Mouse (Mus musculus) stomach, embryonic 15.5 days (tissue): ENCODE data around the gene Ccdc36. TPM values are rescaled to one million over a fixed set of nuclear protein-coding genes. Genes with fewer than 3 reads are reported as not detected.
A peak's percentile ranks its signal among the peaks of the same experiment; 100 is the strongest.

Source experiments
- ATAC-seq: fragments of 200-750 bp; cut with Nextera tagmentation; 2 replicates; pipeline ENCODE4 v1.8.0; 2017; ENCODE audit warnings: low read depth, moderate number of reproducible peaks, moderate TSS enrichment; ENCODE audit not compliant: insufficient read depth, low FRiP score
- H3K27ac ChIP-seq: fragments of 300-500 bp; sonication (generic); 2 replicates; pipeline ENCODE4 v1.5.1; 2015; ENCODE audit warnings: mild to moderate bottlenecking, inconsistent platforms
- H3K27me3 ChIP-seq: fragments of 300-500 bp; sonication (generic); replicated peaks from 2 replicates; pipeline ENCODE4 v1.6.1; 2015; ENCODE audit warnings: inconsistent platforms
- H3K36me3 ChIP-seq: fragments of 300-500 bp; sonication (generic); 2 replicates; pipeline ENCODE4 v1.6.1; 2015; ENCODE audit warnings: inconsistent platforms
- H3K4me1 ChIP-seq: fragments of 300-500 bp; sonication (generic); 2 replicates; pipeline ENCODE4 v1.6.1; 2015; ENCODE audit warnings: inconsistent platforms
- H3K4me2 ChIP-seq: fragments of 300-500 bp; sonication (generic); 2 replicates; pipeline ENCODE4 v1.6.1; 2015; ENCODE audit warnings: mild to moderate bottlenecking, inconsistent platforms
- H3K4me3 ChIP-seq: fragments of 300-500 bp; sonication (generic); replicated peaks from 2 replicates; pipeline ENCODE4 v1.5.1; 2015; ENCODE audit warnings: inconsistent platforms
- H3K9ac ChIP-seq: fragments of 300-500 bp; sonication (generic); 2 replicates; pipeline ENCODE4 v1.6.1; 2015; ENCODE audit warnings: inconsistent platforms
- H3K9me3 ChIP-seq: fragments of 300-500 bp; sonication (generic); 2 replicates; pipeline ENCODE4 v1.6.1; 2016; ENCODE audit warnings: inconsistent platforms
- WGBS: fragments of 180-500 bp; shearing (Covaris S2); methylation state at CpG from one replicate; pipeline ENCODE4 v1.1.7; 2015; 5-methylcytosine and 5-hydroxymethylcytosine counted together
- polyA plus RNA-seq: library from polyadenylated mRNA; unstranded; fragments of >200 nt; fragmentation: Nextera tagmentation; extraction: Ambion mirVana; gene quantifications from 2 replicates; pipeline ENCODE4 v1.2.1, GENCODE M21; 2015

The Ccdc36 gene
- polyA plus RNA-seq, 1 experiment from 2014 or later, result 1.6 TPM

GRCm38 (mm10) chr9:108455747-108456571, 27.7 kb upstream of the Ccdc36 start:
- Histone ChIP-seq H3K4me2 (no peak overlapping the region), H3K9ac (no peak overlapping the region), H3K4me1 (peaks cover 13% of the 10 kb centered on the region), H3K4me3 (no peak overlapping the region), H3K9me3 (no peaks in the 10 kb centered on the region), H3K27me3 (no peaks in the 10 kb centered on the region), H3K36me3 (no peaks in the 10 kb centered on the region), H3K27ac (no peak overlapping the region)
- WGBS, result 69% methylated on average over 12 of the region's 12 CpGs
- no peak for ATAC-seq

GRCm38 (mm10) chr9:108454429-108454828, 26.1 kb upstream of the Ccdc36 start:
- no peaks in the 10 kb centered on the region for H3K9me3 ChIP-seq
- WGBS, result 83% methylated on average over 6 of the region's 6 CpGs
- H3K27ac ChIP-seq, result no peak overlapping the region
- ATAC-seq, result no peak
- no peak overlapping the region for H3K9ac ChIP-seq
- H3K27me3 ChIP-seq, result no peaks in the 10 kb centered on the region
- H3K4me3 ChIP-seq, result no peak overlapping the region
- H3K36me3 ChIP-seq, result no peaks in the 10 kb centered on the region
- peaks cover 27% of the 10 kb centered on the region for H3K4me1 ChIP-seq
- H3K4me2 ChIP-seq, result no peak overlapping the region

GRCm38 (mm10) chr9:108453458-108453857, 25.2 kb upstream of the Ccdc36 start:
- Histone ChIP-seq H3K4me3 (peak overlapping the region; percentile 60; the same call in 1 of the 2 replicates), H3K36me3 (no peaks in the 10 kb centered on the region), H3K27me3 (no peaks in the 10 kb centered on the region), H3K27ac (peak overlapping the region; percentile 87; the same call in 1 of the 2 replicates), H3K9ac (no peak overlapping the region), H3K4me1 (peaks cover 27% of the 10 kb centered on the region), H3K4me2 (peak overlapping the region; percentile 94), H3K9me3 (no peaks in the 10 kb centered on the region)
- 46% methylated on average over 4 of the region's 4 CpGs for WGBS
- no peak for ATAC-seq

GRCm38 (mm10) chr9:108452911-108453310, 24.6 kb upstream of the Ccdc36 start:
- H3K9me3 ChIP-seq, result no peaks in the 10 kb centered on the region
- no peaks in the 10 kb centered on the region for H3K27me3 ChIP-seq
- H3K9ac ChIP-seq, result no peak overlapping the region
- peak overlapping the region; percentile 60 for H3K4me3 ChIP-seq
- 23% methylated on average over 6 of the region's 6 CpGs for WGBS
- H3K4me1 ChIP-seq, result peaks cover 27% of the 10 kb centered on the region
- peak overlapping the region; percentile 94 for H3K4me2 ChIP-seq
- H3K27ac ChIP-seq, result peak overlapping the region; percentile 87
- ATAC-seq, result 0 out of 2 replicates have a peak, but pooled peaks have one; percentile 4
- H3K36me3 ChIP-seq, result no peaks in the 10 kb centered on the region

GRCm38 (mm10) chr9:108452291-108452906, 24.1 kb upstream of the Ccdc36 start:
- Histone ChIP-seq H3K4me2 (peak overlapping the region; percentile 94), H3K4me3 (peak overlapping the region; percentile 60), H3K9me3 (no peaks in the 10 kb centered on the region), H3K9ac (peak overlapping the region; percentile 47; the same call in 1 of the 2 replicates), H3K27me3 (no peaks in the 10 kb centered on the region), H3K4me1 (peaks cover 27% of the 10 kb centered on the region), H3K36me3 (no peaks in the 10 kb centered on the region), H3K27ac (peak overlapping the region; percentile 87)
- WGBS, result under 1% methylated on average over 40 of the region's 40 CpGs
- peak; percentile 85 for ATAC-seq

GRCm38 (mm10) chr9:108451519-108452160, 23.4 kb upstream of the Ccdc36 start:
- Histone ChIP-seq H3K9ac (peak overlapping the region; percentile 47; the same call in 1 of the 2 replicates), H3K4me1 (peaks cover 27% of the 10 kb centered on the region), H3K9me3 (no peaks in the 10 kb centered on the region), H3K4me2 (peak overlapping the region; percentile 94), H3K4me3 (peak overlapping the region; percentile 60), H3K27me3 (no peaks in the 10 kb centered on the region), H3K27ac (peak overlapping the region; percentile 87), H3K36me3 (no peaks in the 10 kb centered on the region)
- 45% methylated on average over 6 of the region's 6 CpGs for whole genome bisulfite sequencing
- no peak for ATAC-seq

- no peak for ATAC-seq
- WGBS, result 81% methylated on average over 6 of the region's 6 CpGs
- no peaks in the 10 kb centered on the region for H3K9me3 ChIP-seq
- no peaks in the 10 kb centered on the region for H3K36me3 ChIP-seq
- H3K4me2 ChIP-seq, result peak overlapping the region; percentile 94
- H3K4me3 ChIP-seq, result peak overlapping the region; percentile 60
- peak overlapping the region; percentile 87 for H3K27ac ChIP-seq
- no peaks in the 10 kb centered on the region for H3K27me3 ChIP-seq
- H3K9ac ChIP-seq, result peak overlapping the region; percentile 10; the same call in 1 of the 2 replicates
- H3K4me1 ChIP-seq, result peaks cover 27% of the 10 kb centered on the region
Observed at GRCm38 (mm10) chr9:108451170-108451493, 22.8 kb upstream of the Ccdc36 start.

GRCm38 (mm10) chr9:108450292-108451169, 22.2 kb upstream of the Ccdc36 start:
- peak; percentile 23 for ATAC-seq
- H3K27ac ChIP-seq, result peak overlapping the region; percentile 87
- 56% methylated on average over 21 of the region's 21 CpGs for WGBS
- peak overlapping the region; percentile 60 for H3K4me3 ChIP-seq
- H3K36me3 ChIP-seq, result no peaks in the 10 kb centered on the region
- H3K9ac ChIP-seq, result 0 out of 2 replicates have a peak overlapping the region, but pooled peaks have one; percentile 10
- peaks cover 30% of the 10 kb centered on the region for H3K4me1 ChIP-seq
- H3K27me3 ChIP-seq, result no peaks in the 10 kb centered on the region
- no peaks in the 10 kb centered on the region for H3K9me3 ChIP-seq
- H3K4me2 ChIP-seq, result peak overlapping the region; percentile 94

- Histone ChIP-seq H3K4me2 (peak overlapping the region; percentile 94), H3K4me3 (0 out of 2 replicates have a peak overlapping the region, but pooled peaks have one; percentile 60), H3K9me3 (no peaks in the 10 kb centered on the region), H3K9ac (no peak overlapping the region), H3K36me3 (no peaks in the 10 kb centered on the region), H3K4me1 (peaks cover 33% of the 10 kb centered on the region), H3K27me3 (no peaks in the 10 kb centered on the region), H3K27ac (peak overlapping the region; percentile 60; the same call in 1 of the 2 replicates)
- ATAC-seq, result no peak
- 52% methylated on average over 4 of the region's 4 CpGs for WGBS
Observed at GRCm38 (mm10) chr9:108449860-108450259, 21.6 kb upstream of the Ccdc36 start.

- Histone ChIP-seq H3K4me2 (no peak overlapping the region), H3K27me3 (no peaks in the 10 kb centered on the region), H3K9ac (no peak overlapping the region), H3K4me1 (peaks cover 14% of the 10 kb centered on the region), H3K4me3 (no peak overlapping the region), H3K9me3 (no peaks in the 10 kb centered on the region), H3K36me3 (no peaks in the 10 kb centered on the region), H3K27ac (no peak overlapping the region)
- WGBS, result 64% methylated on average over 9 of the region's 9 CpGs
- ATAC-seq, result no peak
Observed at GRCm38 (mm10) chr9:108445125-108445524, 16.8 kb upstream of the Ccdc36 start.

GRCm38 (mm10) chr9:108441236-108441919, 13.1 kb upstream of the Ccdc36 start:
- Histone ChIP-seq H3K27ac (no peak overlapping the region), H3K27me3 (no peaks in the 10 kb centered on the region), H3K4me3 (no peak overlapping the region), H3K9ac (no peak overlapping the region), H3K4me1 (peaks cover 8% of the 10 kb centered on the region; the same call in 1 of the 2 replicates), H3K4me2 (no peak overlapping the region), H3K36me3 (no peaks in the 10 kb centered on the region), H3K9me3 (no peaks in the 10 kb centered on the region)
- WGBS, result 81% methylated on average over 11 of the region's 11 CpGs
- no peak for ATAC-seq
